Mouse (Mus musculus): ENCODE measurements at regions not wholly inside any gene's neighbourhood (a gene's known extent, or its start where the extent isn't known, plus 50 kb on each side); places are given as distances from the start of the nearest gene placed in this dataset.
A peak's percentile ranks its signal among the peaks of the same experiment; 100 is the strongest.

- peak overlapping the region; percentile 24; the same call in 1 of the 2 replicates for H3K9ac ChIP-seq
These were observed 99.6 kb upstream of the Ccnd2 start for GRCm38 (mm10) chr6:127251671-127251985.

GRCm38 (mm10) chr6:127252000-127252721 is 100.2 kb upstream of the Ccnd2 start:
- ATAC-seq (ENCODE audit: low FRiP score) (0 out of 2 replicates have a peak, but pooled peaks have one; percentile 37), DNase-seq (ENCODE audit: low spot score) (no peak)
- no peaks in the 10 kb centered on the region for H3K36me3 ChIP-seq (replicated peaks; ENCODE audit: control insufficient read depth, insufficient read depth)
- H3K9ac ChIP-seq: no peak overlapping the region
- H3K4me1 ChIP-seq (replicated peaks; ENCODE audit: control insufficient read depth, insufficient read depth, low read length): peaks cover 17% of the 10 kb centered on the region
- peaks cover 11% of the 10 kb centered on the region; the same call in 1 of the 2 replicates for H3K27me3 ChIP-seq (ENCODE audit: control insufficient read depth, insufficient read depth, low read length)
- H3K27ac ChIP-seq: no peak overlapping the region
- H3K9me3 ChIP-seq (ENCODE audit: control insufficient read depth, low read length): no peaks in the 10 kb centered on the region
- 4% methylated on average over 3 of the region's 3 CpGs for WGBS
- H3K4me3 ChIP-seq (replicated peaks; ENCODE audit: low read length): no peak overlapping the region
- no peak overlapping the region; the same call in 1 of the 2 replicates for H3K4me2 ChIP-seq (replicated peaks)

More at GRCm38 (mm10) chr6:127251671-127251985, 99.6 kb upstream of the Ccnd2 start:
- Histone ChIP-seq H3K4me1 (replicated peaks; ENCODE audit: control insufficient read depth, insufficient read depth, low read length) (peaks cover 17% of the 10 kb centered on the region), H3K27ac (no peak overlapping the region), H3K36me3 (replicated peaks; ENCODE audit: control insufficient read depth, insufficient read depth) (no peaks in the 10 kb centered on the region), H3K4me2 (replicated peaks) (no peak overlapping the region; the same call in 1 of the 2 replicates), H3K27me3 (ENCODE audit: control insufficient read depth, insufficient read depth, low read length) (peaks cover 11% of the 10 kb centered on the region; the same call in 1 of the 2 replicates), H3K4me3 (replicated peaks; ENCODE audit: low read length) (no peak overlapping the region), H3K9me3 (ENCODE audit: control insufficient read depth, low read length) (no peaks in the 10 kb centered on the region)
- peak; percentile 41 for DNase-seq (ENCODE audit: low spot score)
- ATAC-seq (ENCODE audit: low FRiP score): no peak
- WGBS: 2% methylated on average over 5 of the region's 5 CpGs

GRCm38 (mm10) chr6:127253935-127254334 is 101.9 kb upstream of the Ccnd2 start:
- no peak overlapping the region for H3K4me3 ChIP-seq (replicated peaks; ENCODE audit: low read length)
- no peak overlapping the region for H3K27ac ChIP-seq
- WGBS: 82% methylated on average over 3 of the region's 3 CpGs
- peaks cover 11% of the 10 kb centered on the region; the same call in 1 of the 2 replicates for H3K27me3 ChIP-seq (ENCODE audit: control insufficient read depth, insufficient read depth, low read length)
- H3K4me2 ChIP-seq (replicated peaks): no peak overlapping the region
- DNase-seq (ENCODE audit: low spot score): no peak
- no peaks in the 10 kb centered on the region for H3K9me3 ChIP-seq (ENCODE audit: control insufficient read depth, low read length)
- H3K9ac ChIP-seq: no peak overlapping the region
- no peak for ATAC-seq (ENCODE audit: low FRiP score)
- no peaks in the 10 kb centered on the region for H3K36me3 ChIP-seq (replicated peaks; ENCODE audit: control insufficient read depth, insufficient read depth)
- peaks cover 17% of the 10 kb centered on the region for H3K4me1 ChIP-seq (replicated peaks; ENCODE audit: control insufficient read depth, insufficient read depth, low read length)

GRCm38 (mm10) chr6:127263903-127264680 is 112.1 kb upstream of the Ccnd2 start:
- Histone ChIP-seq H3K9me3 (ENCODE audit: control insufficient read depth, low read length) (no peaks in the 10 kb centered on the region), H3K36me3 (replicated peaks; ENCODE audit: control insufficient read depth, insufficient read depth) (no peaks in the 10 kb centered on the region), H3K9ac (no peak overlapping the region), H3K4me1 (replicated peaks; ENCODE audit: control insufficient read depth, insufficient read depth, low read length) (0 out of 2 replicates have a peak, but pooled peaks cover 6% of the 10 kb centered on the region), H3K4me2 (replicated peaks) (no peak overlapping the region), H3K4me3 (replicated peaks; ENCODE audit: low read length) (no peak overlapping the region), H3K27me3 (ENCODE audit: control insufficient read depth, insufficient read depth, low read length) (no peaks in the 10 kb centered on the region), H3K27ac (no peak overlapping the region)
- DNase-seq (ENCODE audit: low spot score): no peak
- no peak for ATAC-seq (ENCODE audit: low FRiP score)
- WGBS: 88% methylated on average over 5 of the region's 5 CpGs

- H3K9me3 ChIP-seq (ENCODE audit: control insufficient read depth, low read length): no peaks in the 10 kb centered on the region
- no peak overlapping the region for H3K4me2 ChIP-seq (replicated peaks)
- DNase-seq (ENCODE audit: low spot score) (no peak), ATAC-seq (ENCODE audit: low FRiP score) (no peak)
- H3K4me3 ChIP-seq (replicated peaks; ENCODE audit: low read length): no peak overlapping the region
- H3K4me1 ChIP-seq (replicated peaks; ENCODE audit: control insufficient read depth, insufficient read depth, low read length): 0 out of 2 replicates have a peak, but pooled peaks cover 6% of the 10 kb centered on the region
- H3K36me3 ChIP-seq (replicated peaks; ENCODE audit: control insufficient read depth, insufficient read depth): no peaks in the 10 kb centered on the region
- no peak overlapping the region for H3K27ac ChIP-seq
- no peak overlapping the region for H3K9ac ChIP-seq
- H3K27me3 ChIP-seq (ENCODE audit: control insufficient read depth, insufficient read depth, low read length): no peaks in the 10 kb centered on the region
- WGBS: 79% methylated on average over 9 of the region's 9 CpGs
These were observed 113.2 kb upstream of the Ccnd2 start for GRCm38 (mm10) chr6:127265063-127265775.

GRCm38 (mm10) chr6:127265901-127266812 is 114.2 kb upstream of the Ccnd2 start:
- Histone ChIP-seq H3K9ac (peak overlapping the region; percentile 48; the same call in 1 of the 2 replicates), H3K4me3 (replicated peaks; ENCODE audit: low read length) (peak overlapping the region; percentile 16), H3K4me1 (replicated peaks; ENCODE audit: control insufficient read depth, insufficient read depth, low read length) (0 out of 2 replicates have a peak, but pooled peaks cover 6% of the 10 kb centered on the region), H3K27me3 (ENCODE audit: control insufficient read depth, insufficient read depth, low read length) (no peaks in the 10 kb centered on the region), H3K4me2 (replicated peaks) (peak overlapping the region; percentile 51), H3K27ac (peak overlapping the region; percentile 43; the same call in 1 of the 2 replicates), H3K36me3 (replicated peaks; ENCODE audit: control insufficient read depth, insufficient read depth) (no peaks in the 10 kb centered on the region), H3K9me3 (ENCODE audit: control insufficient read depth, low read length) (no peaks in the 10 kb centered on the region)
- 12% methylated on average over 20 of the region's 21 CpGs for WGBS
- DNase-seq (ENCODE audit: low spot score) (peak; percentile 65), ATAC-seq (ENCODE audit: low FRiP score) (peak; percentile 29; the same call in 1 of the 2 replicates)

GRCm38 (mm10) chr6:127266813-127267165 is 114.8 kb upstream of the Ccnd2 start:
- H3K9ac ChIP-seq: peak overlapping the region; percentile 48; the same call in 1 of the 2 replicates
- 40% methylated on average over 10 of the region's 10 CpGs for WGBS

GRCm38 (mm10) chr6:127269021-127269420 is 117.0 kb upstream of the Ccnd2 start:
- no peaks in the 10 kb centered on the region for H3K27me3 ChIP-seq (ENCODE audit: control insufficient read depth, insufficient read depth, low read length)
- ATAC-seq (ENCODE audit: low FRiP score) (no peak), DNase-seq (ENCODE audit: low spot score) (no peak)
- no peak overlapping the region for H3K9ac ChIP-seq
- no peaks in the 10 kb centered on the region for H3K9me3 ChIP-seq (ENCODE audit: control insufficient read depth, low read length)
- WGBS: 89% methylated on average over 4 of the region's 4 CpGs
- H3K4me2 ChIP-seq (replicated peaks): no peak overlapping the region
- H3K4me3 ChIP-seq (replicated peaks; ENCODE audit: low read length): no peak overlapping the region
- H3K27ac ChIP-seq: no peak overlapping the region
- no peaks in the 10 kb centered on the region for H3K36me3 ChIP-seq (replicated peaks; ENCODE audit: control insufficient read depth, insufficient read depth)
- H3K4me1 ChIP-seq (replicated peaks; ENCODE audit: control insufficient read depth, insufficient read depth, low read length): 0 out of 2 replicates have a peak, but pooled peaks cover 6% of the 10 kb centered on the region

More at GRCm38 (mm10) chr6:127266813-127267165, 114.8 kb upstream of the Ccnd2 start:
- Histone ChIP-seq H3K4me2 (replicated peaks) (peak overlapping the region; percentile 51), H3K4me1 (replicated peaks; ENCODE audit: control insufficient read depth, insufficient read depth, low read length) (0 out of 2 replicates have a peak, but pooled peaks cover 6% of the 10 kb centered on the region), H3K4me3 (replicated peaks; ENCODE audit: low read length) (0 out of 2 replicates have a peak overlapping the region, but pooled peaks have one; percentile 16), H3K27ac (no peak overlapping the region), H3K9me3 (ENCODE audit: control insufficient read depth, low read length) (no peaks in the 10 kb centered on the region), H3K36me3 (replicated peaks; ENCODE audit: control insufficient read depth, insufficient read depth) (no peaks in the 10 kb centered on the region), H3K27me3 (ENCODE audit: control insufficient read depth, insufficient read depth, low read length) (no peaks in the 10 kb centered on the region)
- peak; percentile 25 for DNase-seq (ENCODE audit: low spot score)
- ATAC-seq (ENCODE audit: low FRiP score): no peak

Data from hindbrain, embryonic 14.5 days (tissue).